Mouse (Mus musculus) kidney, adult 2 months (tissue): ENCODE measurements around the gene Ankrd23. TPM values are rescaled to one million over a fixed set of nuclear protein-coding genes. Genes with fewer than 3 reads are reported as not detected.

ENCODE experiments used
- DNase-seq: peaks from one replicate; pipeline ENCODE4 v3.0.0; 2021
- H3K27ac ChIP-seq: fragments of 200-500 bp; 2 replicates; pipeline ENCODE4 v1.5.1; 2012; ENCODE audit warnings: low read depth, low read length, control low read depth, inconsistent platforms; ENCODE audit not compliant: insufficient read depth
- H3K27me3 ChIP-seq: fragments of 200-500 bp; replicated peaks from 2 replicates; pipeline ENCODE4 v1.6.1; 2012; ENCODE audit warnings: mild to moderate bottlenecking, moderate library complexity, low read length, inconsistent platforms; ENCODE audit not compliant: control insufficient read depth, insufficient read depth
- H3K36me3 ChIP-seq: fragments of 200-500 bp; 2 replicates; pipeline ENCODE4 v1.6.1; 2012; ENCODE audit warnings: mild to moderate bottlenecking, moderate library complexity, low read length, inconsistent platforms; ENCODE audit not compliant: control insufficient read depth, insufficient read depth
- H3K4me1 ChIP-seq: fragments of 200-500 bp; 2 replicates; pipeline ENCODE4 v1.6.1; 2011; ENCODE audit warnings: low read length; ENCODE audit not compliant: control insufficient read depth, insufficient read depth
- H3K4me3 ChIP-seq: fragments of 200-500 bp; 2 replicates; pipeline ENCODE4 v1.5.1; 2011; ENCODE audit warnings: mild to moderate bottlenecking, low read depth, low read length, control low read depth; ENCODE audit not compliant: insufficient read depth
- CTCF ChIP-seq: fragments of 200-500 bp; conservative IDR thresholded peaks from 2 replicates; pipeline ENCODE4 v1.5.1; 2011; ENCODE audit warnings: low read depth, mild to moderate bottlenecking, control low read depth, low read length, moderate library complexity, mixed read lengths; ENCODE audit not compliant: insufficient read depth, insufficient read length
- POLR2A ChIP-seq: fragments of 200-500 bp; IDR thresholded peaks from one replicate; pipeline ENCODE4 v1.6.1; 2011; ENCODE audit warnings: low read depth, low read length, control low read depth
- WGBS: fragments of 180-500 bp; shearing (Covaris S2); methylation state at CpG from one replicate; pipeline ENCODE4 v1.1.7; 2018; 5-methylcytosine and 5-hydroxymethylcytosine counted together
- polyA plus RNA-seq: library from polyadenylated mRNA; depleted of rRNA; stranded (reverse); fragments of >200 nt; gene quantifications from 2 replicates; pipeline ENCODE4 v1.2.3, GENCODE M21; 2012

Ankrd23 gene
- polyA plus RNA-seq, 1 experiment = 37.9 TPM

GRCm38 (mm10) chr1:36571627-36572026, 34.9 kb upstream of the Ankrd23 start:
- Histone ChIP-seq H3K27ac (peak overlapping the region; percentile 58; the same call in 1 of the 2 replicates), H3K27me3 (no peaks in the 10 kb centered on the region), H3K4me3 (no peak overlapping the region), H3K4me1 (0 out of 2 replicates have a peak, but pooled peaks cover 2% of the 10 kb centered on the region), H3K36me3 (no peaks in the 10 kb centered on the region)
- 52% methylated on average over 6 of the region's 6 CpGs for WGBS
- DNase-seq = peak; percentile 91
- TF ChIP-seq CTCF = no peak
- no peak for TF ChIP-seq POLR2A

GRCm38 (mm10) chr1:36570320-36570719, 33.6 kb upstream of the Ankrd23 start:
- no peak for DNase-seq
- WGBS = 87% methylated on average over 5 of the region's 5 CpGs
- Histone ChIP-seq H3K27ac (no peak overlapping the region), H3K27me3 (no peaks in the 10 kb centered on the region), H3K4me1 (0 out of 2 replicates have a peak, but pooled peaks cover 2% of the 10 kb centered on the region), H3K4me3 (no peak overlapping the region), H3K36me3 (no peaks in the 10 kb centered on the region)
- TF ChIP-seq CTCF (no peak), POLR2A (no peak)

- H3K4me1 ChIP-seq = 0 out of 2 replicates have a peak, but pooled peaks cover 2% of the 10 kb centered on the region
- H3K27me3 ChIP-seq = no peaks in the 10 kb centered on the region
- DNase-seq = no peak
- WGBS = 45% methylated on average over 7 of the region's 7 CpGs
- H3K4me3 ChIP-seq = no peak overlapping the region
- no peaks in the 10 kb centered on the region for H3K36me3 ChIP-seq
- H3K27ac ChIP-seq = peak overlapping the region; percentile 49
- TF ChIP-seq CTCF (no peak), POLR2A (no peak)
Observed at GRCm38 (mm10) chr1:36569694-36570276, 33.1 kb upstream of the Ankrd23 start.

DNA sequence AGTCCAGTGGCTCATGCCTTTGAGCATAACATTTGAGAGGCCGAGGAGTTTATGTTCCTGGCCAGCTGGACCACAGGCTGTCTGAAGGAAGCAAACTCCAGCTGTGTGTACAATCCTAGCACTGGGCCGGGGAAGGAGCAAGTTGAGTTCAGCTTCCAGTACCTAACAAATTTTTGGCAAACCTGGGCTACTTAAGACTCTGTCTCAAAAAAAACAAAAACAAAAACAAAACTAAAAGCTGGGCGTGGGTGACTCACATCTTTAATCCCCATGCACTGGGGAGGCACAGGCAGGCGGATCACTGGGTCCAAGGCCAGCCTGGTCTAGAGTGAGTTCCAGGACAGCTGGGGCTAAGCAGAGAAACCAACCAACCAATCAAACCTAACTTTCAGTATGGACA, 32.1 kb upstream of the Ankrd23 start:
- WGBS = 59% methylated on average over 4 of the region's 4 CpGs
- Histone ChIP-seq H3K4me1 (0 out of 2 replicates have a peak, but pooled peaks cover 4% of the 10 kb centered on the region), H3K36me3 (no peaks in the 10 kb centered on the region), H3K27me3 (no peaks in the 10 kb centered on the region), H3K27ac (peak overlapping the region; percentile 49; the same call in 1 of the 2 replicates), H3K4me3 (no peak overlapping the region)
- DNase-seq = no peak
- no peak for TF ChIP-seq CTCF
- TF ChIP-seq POLR2A = no peak

GRCm38 (mm10) chr1:36567818-36568603, 31.3 kb upstream of the Ankrd23 start:
- no peaks in the 10 kb centered on the region for H3K36me3 ChIP-seq
- no peaks in the 10 kb centered on the region for H3K27me3 ChIP-seq
- WGBS = 25% methylated on average over 21 of the region's 21 CpGs
- H3K27ac ChIP-seq = peak overlapping the region; percentile 12; the same call in 1 of the 2 replicates
- H3K4me1 ChIP-seq = 0 out of 2 replicates have a peak, but pooled peaks cover 4% of the 10 kb centered on the region
- TF ChIP-seq CTCF (no peak), POLR2A (no peak)
- no peak overlapping the region for H3K4me3 ChIP-seq
- DNase-seq = no peak

DNA sequence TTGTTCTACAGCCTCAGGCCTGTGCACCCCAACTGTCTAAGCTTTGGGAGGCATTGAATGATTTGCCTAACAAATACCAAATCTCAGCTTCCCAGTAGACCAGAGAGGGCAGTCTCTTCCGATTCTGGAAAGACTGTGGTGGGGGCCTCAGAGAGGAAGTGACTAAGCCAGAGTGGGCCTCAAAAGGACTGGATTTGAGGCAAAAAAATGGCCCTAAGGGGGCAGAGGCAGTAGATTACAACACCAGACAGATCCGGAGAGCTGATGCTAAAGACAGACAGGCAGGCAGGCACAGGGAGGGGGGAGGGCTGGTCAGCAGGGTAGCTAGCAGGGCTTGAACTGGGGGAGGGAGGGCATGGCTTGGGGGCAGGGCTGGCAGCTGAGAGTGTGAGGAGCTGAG, 29.7 kb upstream of the Ankrd23 start:
- Histone ChIP-seq H3K4me3 (no peak overlapping the region), H3K4me1 (0 out of 2 replicates have a peak, but pooled peaks cover 2% of the 10 kb centered on the region), H3K27ac (no peak overlapping the region), H3K36me3 (no peaks in the 10 kb centered on the region), H3K27me3 (no peaks in the 10 kb centered on the region)
- WGBS = 59% methylated on average over 2 of the region's 2 CpGs
- no peak for DNase-seq
- TF ChIP-seq POLR2A (no peak), CTCF (no peak)

- DNase-seq = peak; percentile 68
- Histone ChIP-seq H3K4me3 (no peak overlapping the region), H3K27me3 (no peaks in the 10 kb centered on the region), H3K36me3 (no peaks in the 10 kb centered on the region), H3K4me1 (0 out of 2 replicates have a peak, but pooled peaks cover 2% of the 10 kb centered on the region), H3K27ac (no peak overlapping the region; the same call in 1 of the 2 replicates)
- TF ChIP-seq POLR2A (no peak), CTCF (no peak)
- 65% methylated on average over 6 of the region's 6 CpGs for WGBS
Observed at GRCm38 (mm10) chr1:36564101-36564500, 27.4 kb upstream of the Ankrd23 start.
